Mouse (Mus musculus): Measurements from ENCODE around the gene Hilpda. TPM values are rescaled to one million over a fixed set of nuclear protein-coding genes. Genes with fewer than 3 reads are reported as not detected.

The Hilpda gene
- polyA plus RNA-seq, 1 experiment = 11.2 TPM

GRCm38 (mm10) chr6:29303726-29304125, 31.4 kb downstream of the Hilpda start:
- Histone ChIP-seq H3K4me3 (replicated peaks; ENCODE audit: insufficient read depth, low read depth, low read length) (no peak overlapping the region), H3K27ac (ENCODE audit: insufficient read depth, low read length) (no peak overlapping the region), H3K27me3 (ENCODE audit: control insufficient read depth, insufficient read depth, low read length) (no peaks in the 10 kb centered on the region), H3K4me1 (ENCODE audit: control insufficient read depth, insufficient read depth, low read length) (no peaks in the 10 kb centered on the region)
- TF ChIP-seq POLR2A (IDR thresholded peaks at IDR 0.05; ENCODE audit: borderline replicate concordance, insufficient read depth, low read length) = no peak
- no peak for TF ChIP-seq CTCF (IDR thresholded peaks at IDR 0.05; ENCODE audit: borderline replicate concordance, insufficient read depth, low read depth, low read length)
- DNase-seq = no peak
- WGBS = 19% methylated on average over 5 of the region's 5 CpGs

- TF ChIP-seq CTCF (IDR thresholded peaks at IDR 0.05; ENCODE audit: borderline replicate concordance, insufficient read depth, low read depth, low read length) (no peak), POLR2A (IDR thresholded peaks at IDR 0.05; ENCODE audit: borderline replicate concordance, insufficient read depth, low read length) (no peak)
- H3K4me3 ChIP-seq (replicated peaks; ENCODE audit: insufficient read depth, low read depth, low read length) = no peak overlapping the region
- no peak overlapping the region for H3K27ac ChIP-seq (ENCODE audit: insufficient read depth, low read length)
- H3K4me1 ChIP-seq (ENCODE audit: control insufficient read depth, insufficient read depth, low read length) = no peaks in the 10 kb centered on the region
- H3K27me3 ChIP-seq (ENCODE audit: control insufficient read depth, insufficient read depth, low read length) = no peaks in the 10 kb centered on the region
- no peak for DNase-seq
- 88% methylated on average over 4 of the region's 4 CpGs for WGBS
Observed at GRCm38 (mm10) chr6:29305462-29305861, 33.2 kb downstream of the Hilpda start.

GRCm38 (mm10) chr6:29308846-29309605, 36.7 kb downstream of the Hilpda start:
- TF ChIP-seq POLR2A (IDR thresholded peaks at IDR 0.05; ENCODE audit: borderline replicate concordance, insufficient read depth, low read length) = no peak
- no peak for TF ChIP-seq CTCF (IDR thresholded peaks at IDR 0.05; ENCODE audit: borderline replicate concordance, insufficient read depth, low read depth, low read length)
- DNase-seq = no peak
- Histone ChIP-seq H3K27me3 (ENCODE audit: control insufficient read depth, insufficient read depth, low read length) (no peaks in the 10 kb centered on the region), H3K4me1 (ENCODE audit: control insufficient read depth, insufficient read depth, low read length) (no peaks in the 10 kb centered on the region), H3K4me3 (replicated peaks; ENCODE audit: insufficient read depth, low read depth, low read length) (no peak overlapping the region), H3K27ac (ENCODE audit: insufficient read depth, low read length) (no peak overlapping the region)
- WGBS = 85% methylated on average over 16 of the region's 16 CpGs

GRCm38 (mm10) chr6:29313690-29314202, 41.5 kb downstream of the Hilpda start:
- no peak overlapping the region for H3K4me3 ChIP-seq (replicated peaks; ENCODE audit: insufficient read depth, low read depth, low read length)
- TF ChIP-seq POLR2A (IDR thresholded peaks at IDR 0.05; ENCODE audit: borderline replicate concordance, insufficient read depth, low read length) (no peak), CTCF (IDR thresholded peaks at IDR 0.05; ENCODE audit: borderline replicate concordance, insufficient read depth, low read depth, low read length) (no peak)
- DNase-seq = no peak
- WGBS = 59% methylated on average over 14 of the region's 14 CpGs
- H3K27me3 ChIP-seq (ENCODE audit: control insufficient read depth, insufficient read depth, low read length) = no peaks in the 10 kb centered on the region
- no peak overlapping the region for H3K27ac ChIP-seq (ENCODE audit: insufficient read depth, low read length)
- H3K4me1 ChIP-seq (ENCODE audit: control insufficient read depth, insufficient read depth, low read length) = no peaks in the 10 kb centered on the region

- 68% methylated on average over 2 of the region's 2 CpGs for WGBS
- no peaks in the 10 kb centered on the region for H3K4me1 ChIP-seq (ENCODE audit: control insufficient read depth, insufficient read depth, low read length)
- no peak for TF ChIP-seq POLR2A (IDR thresholded peaks at IDR 0.05; ENCODE audit: borderline replicate concordance, insufficient read depth, low read length)
- no peak for TF ChIP-seq CTCF (IDR thresholded peaks at IDR 0.05; ENCODE audit: borderline replicate concordance, insufficient read depth, low read depth, low read length)
Observed at GRCm38 (mm10) chr6:29317286-29317685, 45.0 kb downstream of the Hilpda start.

GRCm38 (mm10) chr6:29317941-29318340, 45.7 kb downstream of the Hilpda start:
- H3K27ac ChIP-seq (ENCODE audit: insufficient read depth, low read length) = no peak overlapping the region
- TF ChIP-seq CTCF (IDR thresholded peaks at IDR 0.05; ENCODE audit: borderline replicate concordance, insufficient read depth, low read depth, low read length) = no peak
- no peak for TF ChIP-seq POLR2A (IDR thresholded peaks at IDR 0.05; ENCODE audit: borderline replicate concordance, insufficient read depth, low read length)
- DNase-seq = no peak
- H3K27me3 ChIP-seq (ENCODE audit: control insufficient read depth, insufficient read depth, low read length) = no peaks in the 10 kb centered on the region
- no peak overlapping the region for H3K4me3 ChIP-seq (replicated peaks; ENCODE audit: insufficient read depth, low read depth, low read length)
- H3K4me1 ChIP-seq (ENCODE audit: control insufficient read depth, insufficient read depth, low read length) = no peaks in the 10 kb centered on the region
- 65% methylated on average over 3 of the region's 3 CpGs for WGBS

More at GRCm38 (mm10) chr6:29317286-29317685, 45.0 kb downstream of the Hilpda start:
- Histone ChIP-seq H3K27me3 (ENCODE audit: control insufficient read depth, insufficient read depth, low read length) (no peaks in the 10 kb centered on the region), H3K27ac (ENCODE audit: insufficient read depth, low read length) (no peak overlapping the region), H3K4me3 (replicated peaks; ENCODE audit: insufficient read depth, low read depth, low read length) (no peak overlapping the region)
- no peak for DNase-seq

- no peak for DNase-seq
- 67% methylated on average over 5 of the region's 5 CpGs for WGBS
- H3K27ac ChIP-seq (ENCODE audit: insufficient read depth, low read length) = no peak within 1 kb of the TSS
Observed at GRCm38 (mm10) chr6:29318879-29319278, 46.6 kb downstream of the Hilpda start, which contains the start of gene Fam71f1. Gene Fam71f1 (plus strand): TSS chr6:29319140.

GRCm38 (mm10) chr6:29321586-29321985, 49.3 kb downstream of the Hilpda start:
- TF ChIP-seq CTCF (IDR thresholded peaks at IDR 0.05; ENCODE audit: borderline replicate concordance, insufficient read depth, low read depth, low read length) = no peak
- no peak for TF ChIP-seq POLR2A (IDR thresholded peaks at IDR 0.05; ENCODE audit: borderline replicate concordance, insufficient read depth, low read length)

More at GRCm38 (mm10) chr6:29318879-29319278, 46.6 kb downstream of the Hilpda start, which contains the start of gene Fam71f1:
- Histone ChIP-seq H3K4me3 (replicated peaks; ENCODE audit: insufficient read depth, low read depth, low read length) (no peak within 1 kb of the TSS), H3K4me1 (ENCODE audit: control insufficient read depth, insufficient read depth, low read length) (no peaks in the 10 kb centered on the region), H3K27me3 (ENCODE audit: control insufficient read depth, insufficient read depth, low read length) (no peaks in the 10 kb centered on the region)
- TF ChIP-seq CTCF (IDR thresholded peaks at IDR 0.05; ENCODE audit: borderline replicate concordance, insufficient read depth, low read depth, low read length) (no peak), POLR2A (IDR thresholded peaks at IDR 0.05; ENCODE audit: borderline replicate concordance, insufficient read depth, low read length) (no peak)

More at GRCm38 (mm10) chr6:29321586-29321985, 49.3 kb downstream of the Hilpda start:
- Histone ChIP-seq H3K4me3 (replicated peaks; ENCODE audit: insufficient read depth, low read depth, low read length) (no peak overlapping the region), H3K27me3 (ENCODE audit: control insufficient read depth, insufficient read depth, low read length) (no peaks in the 10 kb centered on the region), H3K4me1 (ENCODE audit: control insufficient read depth, insufficient read depth, low read length) (no peaks in the 10 kb centered on the region), H3K27ac (ENCODE audit: insufficient read depth, low read length) (no peak overlapping the region)
- WGBS = 78% methylated on average over 6 of the region's 6 CpGs
- DNase-seq = no peak
